Comparison of ENCODE assay signal across 9 mouse cellular contexts in the genomic region with DNA sequence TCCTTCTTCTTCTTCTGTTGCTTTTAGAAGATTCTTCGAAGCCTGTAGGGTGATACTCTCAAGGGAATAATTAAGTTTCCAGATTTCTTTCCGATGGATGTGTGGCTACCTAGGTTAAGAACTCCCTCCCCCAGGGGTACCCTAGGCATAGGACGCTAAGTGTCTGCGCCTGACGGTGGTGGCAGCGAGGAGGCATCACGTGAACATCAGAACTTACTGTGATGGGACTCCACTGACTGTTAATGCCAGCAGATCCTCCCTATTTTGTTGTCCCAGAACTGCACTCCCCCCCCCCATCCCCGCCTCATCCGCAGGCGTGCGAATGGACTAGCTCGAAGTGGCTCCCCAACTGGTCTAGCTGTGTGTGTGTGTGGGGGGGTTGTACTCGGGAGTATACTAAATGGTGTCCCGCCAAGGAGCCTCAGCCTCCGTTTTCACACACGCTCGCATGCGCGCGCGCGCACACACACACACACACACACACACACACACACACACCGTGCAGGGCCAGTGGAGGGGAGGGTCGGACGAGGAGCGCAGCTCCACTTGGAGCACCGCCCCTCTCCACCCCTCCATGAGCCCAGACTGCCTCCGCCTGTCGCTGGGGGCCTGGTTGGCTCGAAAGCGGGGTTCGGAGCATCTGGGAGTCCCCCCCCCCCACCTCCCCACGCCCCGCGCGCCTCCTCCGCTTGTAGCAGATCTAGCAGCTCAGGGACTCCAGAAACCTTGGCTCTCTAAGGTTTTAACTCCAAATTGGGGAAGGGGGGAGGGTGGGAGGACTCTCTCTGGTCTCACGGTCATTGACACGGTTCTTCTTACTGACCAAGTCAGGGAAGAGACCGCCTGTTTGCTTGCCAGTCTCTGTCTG. TPM values are rescaled to one million over a fixed set of nuclear protein-coding genes. Genes with fewer than 3 reads are reported as not detected.
DNase-seq lines count a peak whose midpoint lies in the region; ATAC-seq and TF ChIP-seq lines count a peak whose summit lies in the region.
"Had no signal": no experiment of that assay in that cellular context is flagged by ENCODE, and none has a peak within 500 bp of the region (broad histone marks: within the 10 kb centered on the region; RNA-seq: fewer than 3 reads in every experiment).

No protein-coding gene starts in this region.

- DNase-seq in cerebellum, adult 2 months = peak; percentile 27 to 33
- no peak for DNase-seq in cerebellum, adult 11 months
- peak; percentile 44 for DNase-seq in ES-CJ7 (ENCODE audit: low read depth, low spot score)
- peak; percentile 88 for DNase-seq in midbrain, embryonic 10.5 days (ENCODE audit: low spot score)
- DNase-seq in ovary, postnatal 14 days (ENCODE audit: low spot score) = no peak
- no peak for DNase-seq in urinary bladder, postnatal 36 days (ENCODE audit: low spot score in 2 of 2)

- H3K36me3 ChIP-seq in midbrain, embryonic 10.5 days = no peaks in the 10 kb centered on the region
- no peaks in the 10 kb centered on the region for H3K36me3 ChIP-seq in kidney, embryonic 15.5 days

- no peaks in the 10 kb centered on the region for H3K4me1 ChIP-seq in cerebellum, adult 2 months (ENCODE audit: control insufficient read depth, insufficient read depth, low read length)
- H3K4me1 ChIP-seq in midbrain, embryonic 10.5 days = peaks cover 57% of the 10 kb centered on the region
- H3K4me1 ChIP-seq in kidney, embryonic 15.5 days = peaks cover 56% of the 10 kb centered on the region

- H3K27me3 ChIP-seq in cerebellum, adult 2 months (ENCODE audit: control insufficient read depth, insufficient read depth, low read length) = peaks cover 11% of the 10 kb centered on the region; the same call in 1 of the 2 replicates
- peaks cover 61% of the 10 kb centered on the region for H3K27me3 ChIP-seq in midbrain, embryonic 10.5 days (ENCODE audit: low read depth, poor library complexity, severe bottlenecking)
- peaks cover 97% of the 10 kb centered on the region for H3K27me3 ChIP-seq in kidney, embryonic 15.5 days

- no peak overlapping the region for H3K4me2 ChIP-seq in kidney, embryonic 15.5 days

- H3K4me3 ChIP-seq in cerebellum, adult 2 months (replicated peaks; ENCODE audit: insufficient read depth, low read depth, low read length) = peak overlapping the region; percentile 34
- H3K4me3 ChIP-seq in midbrain, embryonic 10.5 days = peak overlapping the region; percentile 99
- H3K4me3 ChIP-seq in kidney, embryonic 15.5 days (replicated peaks) = no peak overlapping the region

- no peak for TF ChIP-seq POLR2A in cerebellum, adult 2 months (IDR thresholded peaks at IDR 0.05; ENCODE audit: borderline replicate concordance, insufficient read depth, low read length)

- WGBS in cerebellum, adult 2 months = 2% methylated on average over 25 of the region's 40 CpGs
- under 1% methylated on average over 40 of the region's 40 CpGs for WGBS in midbrain, embryonic 10.5 days
- WGBS in kidney, embryonic 15.5 days = under 1% methylated on average over 32 of the region's 40 CpGs

- H3K27ac ChIP-seq in cerebellum, adult 2 months (ENCODE audit: insufficient read depth, low read length) = 0 out of 2 replicates have a peak overlapping the region, but pooled peaks have one; percentile 75
- peak overlapping the region; percentile 99 for H3K27ac ChIP-seq in midbrain, embryonic 10.5 days (replicated peaks)
- no peak overlapping the region for H3K27ac ChIP-seq in kidney, embryonic 15.5 days
- H3K27ac ChIP-seq: kidney, postnatal 0 days had no signal

- peak; percentile 8 for ATAC-seq in frontal cortex, adult (ENCODE audit: low TSS enrichment)
- no peak for ATAC-seq in kidney, embryonic 15.5 days (replicated peaks; ENCODE audit: low FRiP score)

- no peak for TF ChIP-seq CTCF in cerebellum, adult 2 months (IDR thresholded peaks at IDR 0.05; ENCODE audit: borderline replicate concordance, insufficient read depth, low read depth, low read length)

- H3K9ac ChIP-seq in kidney, embryonic 15.5 days = no peak overlapping the region

- no peaks in the 10 kb centered on the region for H3K9me3 ChIP-seq in midbrain, embryonic 10.5 days (replicated peaks)
- H3K9me3 ChIP-seq in kidney, embryonic 15.5 days (replicated peaks) = no peaks in the 10 kb centered on the region

RNA-seq across cellular contexts. Expression of a gene that starts 3.0 kb away (rescaled TPM):
- polyA plus RNA-seq in cerebellum, adult 2 months (2012; rRNA removed) = 5.8 and 6.9 TPM in 2 replicates
- polyA plus RNA-seq in midbrain, embryonic 10.5 days (2016; fragmentation: Nextera tagmentation; extraction: Ambion mirVana) = 47.9 and 58.5 TPM in 2 replicates
- polyA plus RNA-seq in kidney, embryonic 15.5 days (2015; fragmentation: Nextera tagmentation; extraction: Ambion mirVana) = 0.05 TPM in 1 of 2 replicates, not detected in the other
- polyA plus RNA-seq: kidney, postnatal 0 days had no signal

Comparison
In these comparisons a context has a peak if more than half of its experiments do, and no peak if none do; other contexts are left out.
1. DNase-seq: peak in cerebellum, adult 2 months (2 of 2), ES-CJ7 (single experiment) and midbrain, embryonic 10.5 days (single experiment); none in cerebellum, adult 11 months (single experiment), ovary, postnatal 14 days (single experiment) and urinary bladder, postnatal 36 days (0 of 2).